Mouse (Mus musculus) lung, embryonic 16.5 days (tissue): ENCODE measurements at regions not wholly inside any gene's neighbourhood (a gene's known extent, or its start where the extent isn't known, plus 50 kb on each side); places are given as distances from the start of the nearest gene placed in this dataset.
"Not testable (repeated sequence)": the region's sequence is repeated elsewhere in the genome, so short reads cannot be mapped to it uniquely, and the experiment has no call there.

ENCODE experiments used
- ATAC-seq: fragments of 200-750 bp; cut with Nextera tagmentation; 2 replicates; pipeline ENCODE4 v1.8.0; 2017; ENCODE audit warnings: low read depth, mild to moderate bottlenecking, moderate library complexity
- H3K27ac ChIP-seq: fragments of 300-500 bp; sonication (generic); 2 replicates; pipeline ENCODE4 v1.5.1; 2014; ENCODE audit warnings: mild to moderate bottlenecking, control low read depth, low read length
- H3K27me3 ChIP-seq: fragments of 300-500 bp; sonication (generic); 2 replicates; pipeline ENCODE4 v1.6.1; 2014; ENCODE audit warnings: low read depth, low read length, mixed read lengths; ENCODE audit not compliant: control insufficient read depth, insufficient read depth
- H3K36me3 ChIP-seq: fragments of 300-500 bp; sonication (generic); 2 replicates; pipeline ENCODE4 v1.6.1; 2014; ENCODE audit warnings: low read length; ENCODE audit not compliant: control insufficient read depth, insufficient read depth
- H3K4me1 ChIP-seq: fragments of 300-500 bp; sonication (generic); replicated peaks from 2 replicates; pipeline ENCODE4 v1.6.1; 2014; ENCODE audit warnings: low read length, mixed read lengths; ENCODE audit not compliant: control insufficient read depth, insufficient read depth
- H3K4me2 ChIP-seq: fragments of 300-500 bp; sonication (generic); 2 replicates; pipeline ENCODE4 v1.6.1; 2014; ENCODE audit warnings: low read depth, low read length, control low read depth
- H3K4me3 ChIP-seq: fragments of 300-500 bp; sonication (generic); 2 replicates; pipeline ENCODE4 v1.5.1; 2014; ENCODE audit warnings: mild to moderate bottlenecking, low read length, control low read depth
- H3K9ac ChIP-seq: fragments of 300-500 bp; sonication (generic); 2 replicates; pipeline ENCODE4 v1.6.1; 2014; ENCODE audit warnings: low read length, control low read depth
- H3K9me3 ChIP-seq: fragments of 300-500 bp; sonication (generic); 2 replicates; pipeline ENCODE4 v1.6.1; 2016; ENCODE audit warnings: low read length; ENCODE audit not compliant: control insufficient read depth
- WGBS: fragments of 180-500 bp; shearing (Covaris S2); extraction: QIAGEN DNeasy Blood & Tissue Kit; methylation state at CpG from one replicate; pipeline ENCODE4 v1.1.7; 2014; 5-methylcytosine and 5-hydroxymethylcytosine counted together

GRCm38 (mm10) chr4:153634221-153634881, 151.7 kb upstream of the Ajap1 start:
- no peaks in the 10 kb centered on the region for H3K27me3 ChIP-seq
- no peak overlapping the region for H3K9ac ChIP-seq
- H3K27ac ChIP-seq: no peak overlapping the region
- H3K4me2 ChIP-seq: no peak overlapping the region
- WGBS: 41% methylated on average over 15 of the region's 15 CpGs
- no peaks in the 10 kb centered on the region for H3K36me3 ChIP-seq
- no peaks in the 10 kb centered on the region for H3K4me1 ChIP-seq
- no peaks in the 10 kb centered on the region for H3K9me3 ChIP-seq
- ATAC-seq: no peak
- H3K4me3 ChIP-seq: no peak overlapping the region

GRCm38 (mm10) chr4:153637989-153638388, 155.4 kb upstream of the Ajap1 start:
- Histone ChIP-seq H3K27me3 (no peaks in the 10 kb centered on the region), H3K4me1 (no peaks in the 10 kb centered on the region), H3K36me3 (no peaks in the 10 kb centered on the region), H3K27ac (no peak overlapping the region), H3K4me2 (no peak overlapping the region), H3K9ac (no peak overlapping the region), H3K9me3 (no peaks in the 10 kb centered on the region), H3K4me3 (no peak overlapping the region)
- 0% methylated on average over 1 of the region's 1 CpGs for WGBS
- ATAC-seq: no peak

- Histone ChIP-seq H3K4me1 (no peaks in the 10 kb centered on the region), H3K9me3 (no peaks in the 10 kb centered on the region), H3K4me3 (no peak overlapping the region), H3K27ac (no peak overlapping the region), H3K9ac (no peak overlapping the region), H3K4me2 (no peak overlapping the region), H3K27me3 (no peaks in the 10 kb centered on the region), H3K36me3 (no peaks in the 10 kb centered on the region)
- ATAC-seq: 0 out of 2 replicates have a peak, but pooled peaks have one; percentile 34
- 10% methylated on average over 5 of the region's 5 CpGs for WGBS
Observed at GRCm38 (mm10) chr4:153651849-153652248, 169.2 kb upstream of the Ajap1 start.

DNA sequence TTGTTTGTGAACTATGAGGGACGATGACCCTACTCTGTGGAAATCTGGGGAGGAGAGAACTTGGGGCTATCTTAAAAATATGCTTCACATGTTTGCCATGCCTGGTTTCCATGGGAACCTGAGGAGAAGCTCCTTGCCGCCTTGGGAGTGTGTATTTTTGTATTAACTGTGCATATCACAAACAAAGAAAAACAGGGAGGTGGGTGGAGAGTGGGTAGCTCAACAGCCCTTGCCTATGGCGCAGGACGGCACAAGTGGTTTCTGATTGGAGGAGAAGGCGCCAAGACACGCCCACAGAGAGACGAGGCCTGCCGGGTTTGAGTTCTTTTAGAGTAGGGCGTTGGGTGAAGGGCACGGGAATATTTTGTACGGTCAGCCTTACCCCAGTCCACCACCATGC, 170.2 kb upstream of the Ajap1 start:
- Histone ChIP-seq H3K4me1 (no peaks in the 10 kb centered on the region), H3K4me2 (no peak overlapping the region), H3K4me3 (no peak overlapping the region), H3K27me3 (no peaks in the 10 kb centered on the region), H3K9ac (no peak overlapping the region), H3K36me3 (no peaks in the 10 kb centered on the region), H3K9me3 (no peaks in the 10 kb centered on the region), H3K27ac (no peak overlapping the region)
- no peak for ATAC-seq
- 72% methylated on average over 11 of the region's 11 CpGs for WGBS

DNA sequence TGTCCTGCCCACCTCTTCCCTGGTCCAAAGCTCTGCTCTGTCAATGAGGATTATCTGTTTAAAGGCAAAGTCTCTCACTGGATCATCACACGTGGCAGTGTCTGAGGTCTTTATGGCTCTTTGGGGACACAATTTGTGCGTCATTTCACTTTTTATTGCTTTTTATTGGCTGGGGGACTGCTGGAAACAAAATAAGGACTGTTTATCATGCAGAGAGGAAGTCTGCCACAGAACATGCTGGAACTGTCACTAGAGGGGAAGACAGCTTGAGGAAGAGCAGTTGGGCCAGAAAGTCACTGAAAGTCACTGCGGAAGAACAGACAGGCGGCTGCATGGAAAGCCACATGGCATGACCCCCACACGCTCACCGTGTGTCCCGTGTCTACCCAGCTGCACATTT, 180.1 kb upstream of the Ajap1 start:
- WGBS: 75% methylated on average over 7 of the region's 7 CpGs
- H3K36me3 ChIP-seq: no peaks in the 10 kb centered on the region
- no peak for ATAC-seq
- no peaks in the 10 kb centered on the region for H3K4me1 ChIP-seq
- H3K27ac ChIP-seq: no peak overlapping the region
- no peak overlapping the region for H3K4me3 ChIP-seq
- H3K4me2 ChIP-seq: no peak overlapping the region
- H3K9me3 ChIP-seq: no peaks in the 10 kb centered on the region
- no peak overlapping the region for H3K9ac ChIP-seq
- no peaks in the 10 kb centered on the region for H3K27me3 ChIP-seq

- H3K36me3 ChIP-seq, H3K9me3 ChIP-seq, H3K4me3 ChIP-seq, H3K27ac ChIP-seq, H3K4me2 ChIP-seq, ATAC-seq, H3K27me3 ChIP-seq, H3K4me1 ChIP-seq, H3K9ac ChIP-seq: not testable (repeated sequence)
- WGBS: 70% methylated on average over 6 of the region's 6 CpGs
Observed at GRCm38 (mm10) chr4:153666626-153667236, 184.1 kb upstream of the Ajap1 start.

GRCm38 (mm10) chr4:153669070-153669469, 186.5 kb upstream of the Ajap1 start:
- whole genome bisulfite sequencing: 77% methylated on average over 4 of the region's 4 CpGs
- Histone ChIP-seq H3K27ac (no peak overlapping the region), H3K4me3 (no peak overlapping the region), H3K9ac (no peak overlapping the region), H3K27me3 (no peaks in the 10 kb centered on the region), H3K36me3 (no peaks in the 10 kb centered on the region), H3K4me2 (no peak overlapping the region), H3K4me1 (no peaks in the 10 kb centered on the region), H3K9me3 (no peaks in the 10 kb centered on the region)
- ATAC-seq: no peak

DNA sequence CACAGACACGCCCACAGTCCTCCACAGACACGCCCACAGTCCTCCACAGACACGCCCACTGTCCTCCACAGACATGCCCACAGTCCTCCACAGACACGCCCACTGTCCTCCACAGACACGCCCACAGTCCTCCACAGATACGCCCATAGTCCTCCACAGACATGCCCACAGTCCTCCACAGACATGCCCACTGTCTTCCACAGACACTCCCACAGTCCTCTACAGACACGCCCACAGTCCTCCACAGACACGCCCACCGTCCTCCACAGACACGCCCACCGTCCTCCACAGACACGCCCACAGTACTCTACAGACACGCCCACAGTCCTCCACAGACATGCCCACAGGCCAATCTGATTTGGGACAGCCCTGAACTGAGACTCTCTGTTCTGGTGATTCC, 187.6 kb upstream of the Ajap1 start:
- H3K36me3 ChIP-seq: no peaks in the 10 kb centered on the region
- H3K27me3 ChIP-seq: no peaks in the 10 kb centered on the region
- H3K4me1 ChIP-seq: no peaks in the 10 kb centered on the region
- H3K9me3 ChIP-seq: no peaks in the 10 kb centered on the region
- no peak overlapping the region for H3K27ac ChIP-seq
- no peak overlapping the region for H3K4me2 ChIP-seq
- 81% methylated on average over 13 of the region's 13 CpGs for WGBS
- no peak for ATAC-seq
- H3K4me3 ChIP-seq: no peak overlapping the region
- H3K9ac ChIP-seq: no peak overlapping the region

GRCm38 (mm10) chr4:153675431-153675830, 192.8 kb upstream of the Ajap1 start:
- Histone ChIP-seq H3K27ac (no peak overlapping the region), H3K4me2 (no peak overlapping the region), H3K9me3 (no peaks in the 10 kb centered on the region), H3K4me3 (no peak overlapping the region), H3K27me3 (no peaks in the 10 kb centered on the region), H3K9ac (no peak overlapping the region), H3K4me1 (no peaks in the 10 kb centered on the region), H3K36me3 (no peaks in the 10 kb centered on the region)
- no peak for ATAC-seq
- 86% methylated on average over 2 of the region's 2 CpGs for WGBS
